Mouse (Mus musculus): ENCODE data around the gene Dapk2. TPM values are rescaled to one million over a fixed set of nuclear protein-coding genes. Genes with fewer than 3 reads are reported as not detected.

The Dapk2 gene
- polyA plus RNA-seq, 1 experiment from 2014 or later, result 6.7 TPM

DNA sequence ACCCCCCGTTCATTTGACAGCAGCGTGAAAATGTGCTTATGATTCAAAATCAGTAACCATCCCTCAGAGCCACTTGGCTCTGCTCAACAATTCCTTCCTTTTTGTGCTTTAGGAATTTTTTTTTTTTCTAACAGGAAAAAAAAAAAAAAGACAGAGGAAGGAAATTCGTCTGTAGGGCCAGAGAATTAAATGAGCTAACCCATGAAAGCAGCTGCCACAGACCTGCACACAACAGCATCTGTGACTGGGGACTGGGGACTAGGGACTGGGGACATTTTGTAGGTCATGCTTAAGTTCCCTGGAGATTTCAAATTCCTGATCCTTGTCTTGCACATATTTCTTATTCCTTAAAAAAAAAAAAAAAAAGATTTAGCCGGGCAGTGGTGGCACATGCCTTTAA, 53.4 kb downstream of the Dapk2 start:
- H3K36me3 ChIP-seq (ENCODE audit: control insufficient read depth, insufficient read depth, low read length), result no peaks in the 10 kb centered on the region
- H3K4me2 ChIP-seq, result no peak overlapping the region
- no peak overlapping the region for H3K27ac ChIP-seq (ENCODE audit: low read depth, low read length)
- no peak for DNase-seq (ENCODE audit: low spot score, missing footprints)
- H3K27me3 ChIP-seq (ENCODE audit: control insufficient read depth, insufficient read depth, low read length), result no peaks in the 10 kb centered on the region
- no peak overlapping the region for H3K9ac ChIP-seq (ENCODE audit: low read length)
- WGBS, result 54% methylated on average over 4 of the region's 4 CpGs
- no peak overlapping the region for H3K4me3 ChIP-seq (ENCODE audit: low read depth, low read length)
- ATAC-seq (ENCODE audit: low FRiP score), result no peak
- no peaks in the 10 kb centered on the region for H3K9me3 ChIP-seq (ENCODE audit: control insufficient read depth, low read length)
- peaks cover 8% of the 10 kb centered on the region for H3K4me1 ChIP-seq (ENCODE audit: control insufficient read depth, insufficient read depth, low read length)

DNA sequence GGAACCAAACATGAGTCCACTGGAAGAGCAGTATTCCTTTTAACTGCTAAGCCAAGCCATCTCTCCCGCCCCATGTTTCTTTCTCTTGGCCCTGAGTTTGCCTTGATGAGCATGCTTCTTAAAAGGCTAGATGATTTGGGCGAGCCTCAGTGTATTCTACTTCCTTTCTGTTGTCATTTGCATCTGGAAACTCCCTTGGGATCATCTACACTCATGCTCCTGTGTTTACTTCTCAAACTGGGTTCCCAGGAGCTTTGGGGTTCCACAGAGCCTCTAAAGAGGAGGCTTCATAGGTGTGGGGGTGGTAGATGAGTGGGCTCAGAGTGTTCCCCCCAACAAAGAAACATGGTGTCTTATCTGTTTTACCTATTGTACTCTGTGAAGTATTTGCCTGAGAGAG, 54.1 kb downstream of the Dapk2 start:
- no peaks in the 10 kb centered on the region for H3K27me3 ChIP-seq (ENCODE audit: control insufficient read depth, insufficient read depth, low read length)
- H3K4me3 ChIP-seq (ENCODE audit: low read depth, low read length), result no peak overlapping the region
- H3K36me3 ChIP-seq (ENCODE audit: control insufficient read depth, insufficient read depth, low read length), result no peaks in the 10 kb centered on the region
- DNase-seq (ENCODE audit: low spot score, missing footprints), result no peak
- no peak overlapping the region for H3K9ac ChIP-seq (ENCODE audit: low read length)
- H3K4me2 ChIP-seq, result no peak overlapping the region
- H3K9me3 ChIP-seq (ENCODE audit: control insufficient read depth, low read length), result no peaks in the 10 kb centered on the region
- WGBS, result 94% methylated on average over 2 of the region's 2 CpGs
- no peak for ATAC-seq (ENCODE audit: low FRiP score)
- peaks cover 8% of the 10 kb centered on the region for H3K4me1 ChIP-seq (ENCODE audit: control insufficient read depth, insufficient read depth, low read length)
- H3K27ac ChIP-seq (ENCODE audit: low read depth, low read length), result no peak overlapping the region

DNA sequence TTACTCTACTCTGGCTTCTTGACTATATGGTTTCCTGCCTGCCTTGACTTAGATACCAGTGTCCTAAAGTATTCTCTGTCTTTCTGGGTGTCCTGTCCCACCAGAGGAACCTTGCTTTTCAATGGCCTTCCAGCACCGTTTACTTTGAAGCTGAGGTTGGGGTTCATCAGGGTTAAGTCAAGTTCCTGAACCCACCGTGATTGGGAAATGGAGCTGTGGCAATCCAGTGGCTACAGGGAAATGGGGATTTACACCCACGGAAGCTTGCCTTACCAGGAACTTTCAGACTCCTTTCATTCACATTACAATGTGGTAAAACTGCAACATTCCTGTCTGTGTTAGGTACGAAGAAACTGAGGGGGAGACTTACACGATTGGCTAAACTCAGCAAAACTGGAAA, 54.8 kb downstream of the Dapk2 start:
- Histone ChIP-seq H3K9ac (ENCODE audit: low read length) (no peak overlapping the region), H3K27ac (ENCODE audit: low read depth, low read length) (no peak overlapping the region), H3K4me3 (ENCODE audit: low read depth, low read length) (no peak overlapping the region), H3K4me2 (no peak overlapping the region), H3K9me3 (ENCODE audit: control insufficient read depth, low read length) (no peaks in the 10 kb centered on the region), H3K27me3 (ENCODE audit: control insufficient read depth, insufficient read depth, low read length) (no peaks in the 10 kb centered on the region), H3K36me3 (ENCODE audit: control insufficient read depth, insufficient read depth, low read length) (no peaks in the 10 kb centered on the region), H3K4me1 (ENCODE audit: control insufficient read depth, insufficient read depth, low read length) (peaks cover 8% of the 10 kb centered on the region)
- no peak for DNase-seq (ENCODE audit: low spot score, missing footprints)
- WGBS, result 85% methylated on average over 5 of the region's 5 CpGs
- no peak for ATAC-seq (ENCODE audit: low FRiP score)

DNA sequence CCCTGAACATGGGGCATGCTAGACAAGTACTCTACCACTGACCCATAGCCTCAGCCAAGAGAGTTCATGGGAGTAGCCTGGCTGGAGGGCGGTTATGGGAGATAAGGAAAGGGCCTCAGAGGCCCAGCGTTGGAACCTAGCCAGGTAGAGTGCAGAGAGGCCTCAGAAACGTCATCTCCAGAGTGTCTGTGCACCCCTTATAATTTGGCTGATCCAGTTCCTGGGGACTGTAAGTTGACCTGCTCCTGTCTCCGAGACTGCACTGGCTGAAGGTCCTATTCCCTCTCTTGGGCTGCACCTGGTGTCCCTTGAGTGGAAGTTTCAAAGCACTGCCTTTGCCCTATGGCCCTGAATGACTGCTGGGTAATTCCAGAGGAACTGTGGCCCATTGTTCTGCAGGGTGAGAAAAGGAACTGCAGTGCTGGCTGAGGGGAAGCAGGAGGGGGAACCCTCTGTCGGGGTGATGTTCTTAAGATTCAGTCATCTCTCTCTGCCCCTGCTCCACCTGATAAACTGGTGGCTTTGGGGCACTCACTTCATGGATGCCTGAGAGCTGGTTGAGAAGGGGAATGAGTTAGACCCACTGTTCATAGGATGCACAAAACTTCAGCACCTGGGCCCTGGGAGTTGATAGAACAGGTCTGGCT, 55.5 kb downstream of the Dapk2 start:
- no peak overlapping the region for H3K9ac ChIP-seq (ENCODE audit: low read length)
- H3K36me3 ChIP-seq (ENCODE audit: control insufficient read depth, insufficient read depth, low read length), result no peaks in the 10 kb centered on the region
- no peaks in the 10 kb centered on the region for H3K27me3 ChIP-seq (ENCODE audit: control insufficient read depth, insufficient read depth, low read length)
- ATAC-seq (ENCODE audit: low FRiP score), result no peak
- no peak overlapping the region for H3K27ac ChIP-seq (ENCODE audit: low read depth, low read length)
- peak; percentile 84 for DNase-seq (ENCODE audit: low spot score, missing footprints)
- 45% methylated on average over 5 of the region's 5 CpGs for WGBS
- H3K4me2 ChIP-seq, result no peak overlapping the region
- H3K4me3 ChIP-seq (ENCODE audit: low read depth, low read length), result no peak overlapping the region
- H3K4me1 ChIP-seq (ENCODE audit: control insufficient read depth, insufficient read depth, low read length), result peaks cover 8% of the 10 kb centered on the region
- no peaks in the 10 kb centered on the region for H3K9me3 ChIP-seq (ENCODE audit: control insufficient read depth, low read length)

DNA sequence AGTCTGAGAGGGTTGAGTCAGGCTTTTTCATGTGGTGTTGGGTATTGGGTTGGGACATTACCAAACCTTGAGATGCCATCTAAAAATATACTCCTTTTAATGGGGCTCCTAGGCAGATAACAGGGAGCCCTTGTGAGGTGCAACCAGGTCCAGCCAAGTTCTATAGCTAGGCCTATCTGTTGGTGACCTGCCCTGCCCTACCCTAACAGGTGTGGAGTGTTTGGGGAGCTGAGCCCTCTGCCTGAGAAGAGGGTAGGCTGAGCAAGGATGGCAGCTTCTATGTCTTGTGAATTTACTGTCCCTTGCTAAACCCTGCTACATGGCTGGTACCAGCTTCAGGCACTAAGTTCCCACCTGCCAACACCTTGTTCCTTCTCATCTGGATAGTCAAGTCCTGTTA, 57.5 kb downstream of the Dapk2 start:
- ATAC-seq (ENCODE audit: low FRiP score) (no peak), DNase-seq (ENCODE audit: low spot score, missing footprints) (no peak)
- Histone ChIP-seq H3K27ac (ENCODE audit: low read depth, low read length) (no peak overlapping the region), H3K4me2 (no peak overlapping the region), H3K4me1 (ENCODE audit: control insufficient read depth, insufficient read depth, low read length) (peaks cover 8% of the 10 kb centered on the region), H3K9ac (ENCODE audit: low read length) (no peak overlapping the region), H3K36me3 (ENCODE audit: control insufficient read depth, insufficient read depth, low read length) (no peaks in the 10 kb centered on the region), H3K9me3 (ENCODE audit: control insufficient read depth, low read length) (no peaks in the 10 kb centered on the region), H3K27me3 (ENCODE audit: control insufficient read depth, insufficient read depth, low read length) (no peaks in the 10 kb centered on the region), H3K4me3 (ENCODE audit: low read depth, low read length) (no peak overlapping the region)

DNA sequence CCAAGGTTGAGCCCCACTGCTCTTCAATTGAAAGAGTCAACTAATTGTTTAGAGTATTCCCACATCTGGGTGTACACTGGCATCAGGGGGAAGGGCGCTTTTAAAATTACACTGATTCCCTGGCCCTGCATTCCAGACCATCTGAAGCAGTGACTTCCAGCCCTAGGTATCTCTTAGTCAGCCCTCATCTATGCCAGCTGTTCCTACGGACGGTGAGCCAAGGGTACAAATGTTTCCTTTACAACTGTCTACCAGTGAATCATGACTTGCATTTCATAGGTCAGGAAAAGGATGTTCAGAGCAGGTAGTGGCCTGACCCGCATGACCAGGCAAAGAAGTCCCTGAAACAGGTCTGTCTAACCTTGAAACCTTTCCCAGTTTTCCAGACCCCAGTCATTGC, 59.9 kb downstream of the Dapk2 start:
- no peak overlapping the region for H3K4me3 ChIP-seq (ENCODE audit: low read depth, low read length)
- H3K27me3 ChIP-seq (ENCODE audit: control insufficient read depth, insufficient read depth, low read length), result no peaks in the 10 kb centered on the region
- ATAC-seq (ENCODE audit: low FRiP score) (no peak), DNase-seq (ENCODE audit: low spot score, missing footprints) (no peak)
- H3K9me3 ChIP-seq (ENCODE audit: control insufficient read depth, low read length), result no peaks in the 10 kb centered on the region
- H3K4me1 ChIP-seq (ENCODE audit: control insufficient read depth, insufficient read depth, low read length), result peaks cover 6% of the 10 kb centered on the region
- no peak overlapping the region for H3K9ac ChIP-seq (ENCODE audit: low read length)
- no peak overlapping the region for H3K27ac ChIP-seq (ENCODE audit: low read depth, low read length)
- no peaks in the 10 kb centered on the region for H3K36me3 ChIP-seq (ENCODE audit: control insufficient read depth, insufficient read depth, low read length)
- WGBS, result 87% methylated on average over 4 of the region's 4 CpGs
- H3K4me2 ChIP-seq, result no peak overlapping the region

DNA sequence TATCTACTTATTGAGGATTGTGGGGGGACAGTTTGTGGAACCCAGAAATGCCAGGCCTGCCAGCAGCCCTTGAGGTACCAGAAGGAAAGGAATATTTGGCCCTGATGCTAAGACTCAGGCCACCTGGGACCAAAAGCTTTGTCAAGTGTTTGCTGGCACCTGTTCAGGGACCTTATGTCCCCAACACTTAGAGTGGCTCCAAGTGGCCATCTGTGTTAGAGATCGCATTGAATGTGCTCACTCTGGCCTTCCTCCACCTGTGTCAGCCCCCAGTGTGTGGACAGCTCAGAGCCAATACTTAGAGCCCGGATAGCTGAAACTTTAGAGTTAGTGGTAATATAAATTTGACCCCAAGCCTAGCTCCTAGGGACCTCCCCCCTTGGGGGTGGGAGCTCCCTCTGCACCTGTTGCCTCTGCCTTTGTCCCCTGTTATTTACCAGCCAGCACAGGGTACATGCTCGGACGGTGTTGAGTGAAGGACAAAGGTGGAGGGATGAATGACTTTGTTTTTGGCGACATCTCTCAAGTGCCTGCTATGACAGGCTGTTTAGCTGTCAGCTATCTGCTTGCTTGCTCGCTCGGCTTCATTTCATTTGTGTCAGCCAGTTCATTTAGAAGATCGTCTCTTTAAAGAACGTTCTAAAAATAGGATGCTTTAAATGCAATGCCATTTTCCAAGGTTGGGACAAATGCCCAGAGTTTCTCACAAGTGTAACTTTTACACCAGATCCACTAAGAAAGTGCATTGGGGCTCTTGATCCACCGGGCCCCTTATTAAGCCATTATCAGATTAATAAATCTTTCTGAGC, 61.1 kb downstream of the Dapk2 start:
- H3K27ac ChIP-seq (ENCODE audit: low read depth, low read length), result no peak overlapping the region
- no peaks in the 10 kb centered on the region; the same call in 1 of the 2 replicates for H3K4me1 ChIP-seq (ENCODE audit: control insufficient read depth, insufficient read depth, low read length)
- no peaks in the 10 kb centered on the region for H3K9me3 ChIP-seq (ENCODE audit: control insufficient read depth, low read length)
- no peak overlapping the region for H3K9ac ChIP-seq (ENCODE audit: low read length)
- DNase-seq (ENCODE audit: low spot score, missing footprints) (peak; percentile 39), ATAC-seq (ENCODE audit: low FRiP score) (no peak)
- H3K4me3 ChIP-seq (ENCODE audit: low read depth, low read length), result no peak overlapping the region
- no peak overlapping the region for H3K4me2 ChIP-seq
- H3K27me3 ChIP-seq (ENCODE audit: control insufficient read depth, insufficient read depth, low read length), result no peaks in the 10 kb centered on the region
- 78% methylated on average over 10 of the region's 10 CpGs for WGBS
- H3K36me3 ChIP-seq (ENCODE audit: control insufficient read depth, insufficient read depth, low read length), result no peaks in the 10 kb centered on the region

DNA sequence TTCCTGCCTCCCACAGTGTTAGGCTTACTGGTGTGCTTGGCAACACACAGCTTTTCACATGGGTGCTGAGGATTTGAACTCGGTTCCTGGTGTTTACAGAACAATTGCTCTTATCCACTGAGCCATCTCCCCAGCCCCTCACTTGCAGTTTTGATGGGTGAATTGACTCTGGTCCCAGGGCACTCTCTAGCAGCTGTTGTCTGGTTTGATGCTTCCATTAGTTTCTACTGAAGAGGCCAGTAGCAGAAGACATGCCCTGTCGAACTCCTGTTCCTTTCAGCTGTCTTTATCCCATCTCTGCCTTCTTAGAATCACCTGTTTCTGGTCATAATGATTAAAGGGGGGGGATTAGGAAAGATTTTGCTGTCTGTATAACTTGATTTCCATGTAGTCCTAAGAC, 65.8 kb downstream of the Dapk2 start:
- H3K9ac ChIP-seq (ENCODE audit: low read length), result no peak overlapping the region

DNA sequence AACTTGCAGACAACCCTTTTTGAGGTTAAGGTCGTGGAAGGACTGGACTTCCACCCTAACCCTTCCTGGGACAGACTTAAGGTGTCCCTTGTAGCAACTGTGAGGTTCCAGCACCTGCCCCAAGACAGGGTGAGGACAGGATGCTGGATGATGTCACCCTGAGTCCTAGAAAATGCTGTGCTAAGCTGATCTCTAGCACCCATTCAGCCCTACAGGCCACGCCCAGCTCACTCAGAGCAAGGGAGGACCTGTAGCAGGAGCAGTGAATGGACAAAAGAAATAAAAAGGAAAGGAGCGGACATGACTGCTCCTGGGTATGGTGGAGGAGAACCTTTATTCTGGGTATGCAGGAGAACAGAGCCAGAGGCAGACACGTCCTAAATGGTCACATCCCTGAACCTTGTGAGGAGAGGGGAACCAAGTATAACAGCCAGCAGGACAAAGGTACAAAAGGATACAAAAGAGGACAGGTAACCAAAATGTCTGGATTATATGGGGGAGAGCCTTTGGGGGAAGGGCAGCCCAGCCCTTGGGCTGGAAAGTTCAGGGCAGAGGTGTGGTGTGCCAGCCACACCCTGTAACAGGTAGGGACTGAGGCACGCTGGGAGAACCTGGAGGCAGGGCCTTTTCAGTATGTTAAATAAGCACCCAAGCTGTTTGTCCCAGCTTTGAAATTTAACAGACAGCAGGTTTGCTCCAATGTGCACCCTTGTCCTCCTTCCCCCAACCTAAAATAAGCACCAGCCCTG, 67.9 kb downstream of the Dapk2 start:
- Histone ChIP-seq H3K27ac (ENCODE audit: low read depth, low read length) (no peak overlapping the region), H3K9ac (ENCODE audit: low read length) (no peak overlapping the region), H3K4me3 (ENCODE audit: low read depth, low read length) (no peak overlapping the region), H3K4me2 (no peak overlapping the region), H3K27me3 (ENCODE audit: control insufficient read depth, insufficient read depth, low read length) (no peaks in the 10 kb centered on the region), H3K36me3 (ENCODE audit: control insufficient read depth, insufficient read depth, low read length) (no peaks in the 10 kb centered on the region), H3K9me3 (ENCODE audit: control insufficient read depth, low read length) (no peaks in the 10 kb centered on the region), H3K4me1 (ENCODE audit: control insufficient read depth, insufficient read depth, low read length) (no peaks in the 10 kb centered on the region)
- WGBS, result 67% methylated on average over 5 of the region's 5 CpGs
- DNase-seq (ENCODE audit: low spot score, missing footprints) (peak; percentile 72), ATAC-seq (ENCODE audit: low FRiP score) (no peak)

More for the DNA sequence above, 65.8 kb downstream of the Dapk2 start:
- ATAC-seq (ENCODE audit: low FRiP score) (no peak), DNase-seq (ENCODE audit: low spot score, missing footprints) (no peak)
- Histone ChIP-seq H3K27me3 (ENCODE audit: control insufficient read depth, insufficient read depth, low read length) (no peaks in the 10 kb centered on the region), H3K9me3 (ENCODE audit: control insufficient read depth, low read length) (no peaks in the 10 kb centered on the region), H3K4me3 (ENCODE audit: low read depth, low read length) (no peak overlapping the region), H3K27ac (ENCODE audit: low read depth, low read length) (no peak overlapping the region), H3K4me1 (ENCODE audit: control insufficient read depth, insufficient read depth, low read length) (no peaks in the 10 kb centered on the region), H3K36me3 (ENCODE audit: control insufficient read depth, insufficient read depth, low read length) (no peaks in the 10 kb centered on the region), H3K4me2 (no peak overlapping the region)
- 71% methylated on average over 2 of the region's 2 CpGs for WGBS
